Mouse (Mus musculus) liver, adult 2 months (tissue): ENCODE measurements around the gene Gm8947. TPM values are rescaled to one million over a fixed set of nuclear protein-coding genes. Genes with fewer than 3 reads are reported as not detected.
A peak's percentile ranks its signal among the peaks of the same experiment; 100 is the strongest.
"Not testable (repeated sequence)": the region's sequence is repeated elsewhere in the genome, so short reads cannot be mapped to it uniquely, and the experiment has no call there.

Experiments
- DNase-seq: peaks from one replicate; pipeline ENCODE4 v3.0.0-alpha.2; 2011; ENCODE audit warnings: low read depth, low spot score; ENCODE audit errors: extremely low read depth
- H3K27ac ChIP-seq: fragments of 200-500 bp; replicated peaks from 2 replicates; pipeline ENCODE4 v1.5.1; 2012; ENCODE audit warnings: low read depth, mild to moderate bottlenecking, control low read depth, inconsistent platforms, low read length; ENCODE audit not compliant: insufficient read depth
- H3K27me3 ChIP-seq: fragments of 200-500 bp; 2 replicates; pipeline ENCODE4 v1.6.1; 2012; ENCODE audit warnings: mild to moderate bottlenecking, moderate library complexity, low read length, inconsistent platforms; ENCODE audit not compliant: control insufficient read depth, insufficient read depth
- H3K36me3 ChIP-seq: fragments of 200-500 bp; 2 replicates; pipeline ENCODE4 v1.6.1; 2012; ENCODE audit warnings: low read length, inconsistent platforms; ENCODE audit not compliant: control insufficient read depth, insufficient read depth
- H3K4me1 ChIP-seq: fragments of 200-500 bp; 2 replicates; pipeline ENCODE4 v1.6.1; 2011; ENCODE audit warnings: low read length; ENCODE audit not compliant: control insufficient read depth, insufficient read depth
- H3K4me3 ChIP-seq: fragments of 200-500 bp; 2 replicates; pipeline ENCODE4 v1.5.1; 2011; ENCODE audit warnings: low read depth, mild to moderate bottlenecking, control low read depth, low read length, moderate library complexity; ENCODE audit not compliant: insufficient read depth
- H3K79me2 ChIP-seq: fragments of 200-500 bp; 2 replicates; pipeline ENCODE4 v1.6.1; 2012; ENCODE audit warnings: inconsistent platforms, mild to moderate bottlenecking, low read length, moderate library complexity; ENCODE audit not compliant: control insufficient read depth, insufficient read depth
- H3K9ac ChIP-seq: fragments of 200-500 bp; 2 replicates; pipeline ENCODE4 v1.6.1; 2012; ENCODE audit warnings: low read depth, mild to moderate bottlenecking, control low read depth, inconsistent platforms, low read length
- CTCF ChIP-seq: fragments of 200-500 bp; IDR thresholded peaks from 2 replicates; pipeline ENCODE4 v1.5.1; 2011; ENCODE audit warnings: low read depth, low read length, control low read depth
- POLR2A ChIP-seq: fragments of 200-500 bp; IDR thresholded peaks from 2 replicates; pipeline ENCODE4 v1.6.1; 2011; ENCODE audit warnings: low read length, control low read depth; ENCODE audit not compliant: insufficient read depth; ENCODE audit errors: extremely low read depth
- WGBS: fragments of 180-500 bp; shearing (Covaris S2); methylation state at CpG from one replicate; pipeline ENCODE4 v1.1.7; 2018; 5-methylcytosine and 5-hydroxymethylcytosine counted together
- polyA plus RNA-seq: library from polyadenylated mRNA; depleted of rRNA; stranded (reverse); fragments of >200 nt; gene quantifications from 2 replicates; pipeline ENCODE4 v1.2.3, GENCODE M21; 2012
- total RNA-seq: library from RNA; depleted of rRNA; stranded (reverse); fragments of >200 nt; gene quantifications from 2 replicates; pipeline ENCODE4 v1.2.3, GENCODE M21; 2014

Gm8947 gene
- total and polyA plus RNA-seq, 2 experiments, result not detected

- WGBS, result 37% methylated on average over 2 of the region's 2 CpGs
- DNase-seq, result peak; percentile 67
- Histone ChIP-seq H3K4me3 (no peak overlapping the region), H3K27ac (peak overlapping the region; percentile 57), H3K9ac (peak overlapping the region; percentile 26; the same call in 1 of the 2 replicates), H3K79me2 (no peaks in the 10 kb centered on the region), H3K4me1 (peaks cover 10% of the 10 kb centered on the region), H3K27me3 (no peaks in the 10 kb centered on the region), H3K36me3 (no peaks in the 10 kb centered on the region)
- TF ChIP-seq CTCF, result no peak
Observed at GRCm38 (mm10) chr1:151178505-151179083, 13.6 kb upstream of the Gm8947 start.

- Histone ChIP-seq H3K27ac (no peak overlapping the region), H3K4me1 (peaks cover 10% of the 10 kb centered on the region), H3K36me3 (no peaks in the 10 kb centered on the region), H3K79me2 (no peaks in the 10 kb centered on the region), H3K4me3 (no peak overlapping the region), H3K9ac (no peak overlapping the region), H3K27me3 (no peaks in the 10 kb centered on the region)
- TF ChIP-seq POLR2A (no peak), CTCF (no peak)
- no peak for DNase-seq
- WGBS, result 92% methylated on average over 2 of the region's 2 CpGs
Observed at GRCm38 (mm10) chr1:151180167-151180566, 12.0 kb upstream of the Gm8947 start.

GRCm38 (mm10) chr1:151182266-151182665, 9.9 kb upstream of the Gm8947 start, which contains the start of gene Gm47985:
Gene Gm47985 (plus strand): TSS chr1:151182537.
- WGBS, result 88% methylated on average over 1 of the region's 7 CpGs
- H3K36me3 ChIP-seq, H3K27me3 ChIP-seq, DNase-seq, H3K79me2 ChIP-seq, H3K4me3 ChIP-seq, H3K4me1 ChIP-seq, H3K27ac ChIP-seq, H3K9ac ChIP-seq: not testable (repeated sequence)

DNA sequence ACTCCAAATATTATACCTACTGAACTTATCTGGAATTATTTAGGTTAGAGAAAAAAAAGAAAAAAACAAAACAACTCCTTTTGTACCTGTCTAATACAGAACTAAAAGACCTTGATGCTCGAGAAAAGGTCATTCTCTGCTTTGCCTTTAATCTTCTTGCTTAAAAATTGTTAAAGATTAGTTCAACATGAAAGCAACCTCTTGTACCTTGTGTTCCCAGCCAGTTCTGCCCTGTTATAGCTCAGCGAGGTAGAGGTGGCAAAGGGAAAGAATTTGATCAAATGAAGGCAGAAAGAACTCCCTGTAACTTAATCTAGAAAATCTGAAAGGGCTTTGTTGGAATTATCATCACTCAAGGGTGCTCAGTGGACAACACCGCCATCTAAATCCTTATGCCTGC, 6.0 kb upstream of the Gm8947 start:
- H3K4me3 ChIP-seq, H3K27me3 ChIP-seq, DNase-seq, H3K4me1 ChIP-seq, H3K9ac ChIP-seq, H3K27ac ChIP-seq, H3K79me2 ChIP-seq, H3K36me3 ChIP-seq: not testable (repeated sequence)
- WGBS, result 74% methylated on average over 3 of the region's 3 CpGs

- WGBS, result 86% methylated on average over 4 of the region's 4 CpGs
- not testable (repeated sequence) for H3K9ac ChIP-seq, H3K27me3 ChIP-seq, H3K79me2 ChIP-seq, H3K4me1 ChIP-seq, H3K36me3 ChIP-seq, H3K27ac ChIP-seq, H3K4me3 ChIP-seq, DNase-seq
Observed at GRCm38 (mm10) chr1:151186879-151187424, 5.2 kb upstream of the Gm8947 start.

- H3K9ac ChIP-seq, result no peak overlapping the region
- no peaks in the 10 kb centered on the region for H3K27me3 ChIP-seq
- H3K4me3 ChIP-seq, result no peak overlapping the region
- no peaks in the 10 kb centered on the region for H3K4me1 ChIP-seq
- H3K79me2 ChIP-seq, result no peaks in the 10 kb centered on the region
- DNase-seq, result no peak
- no peak overlapping the region for H3K27ac ChIP-seq
- no peaks in the 10 kb centered on the region for H3K36me3 ChIP-seq
- TF ChIP-seq POLR2A (no peak), CTCF (no peak)
- WGBS, result 86% methylated on average over 4 of the region's 4 CpGs
Observed at GRCm38 (mm10) chr1:151188469-151188868, 3.7 kb upstream of the Gm8947 start.

DNA sequence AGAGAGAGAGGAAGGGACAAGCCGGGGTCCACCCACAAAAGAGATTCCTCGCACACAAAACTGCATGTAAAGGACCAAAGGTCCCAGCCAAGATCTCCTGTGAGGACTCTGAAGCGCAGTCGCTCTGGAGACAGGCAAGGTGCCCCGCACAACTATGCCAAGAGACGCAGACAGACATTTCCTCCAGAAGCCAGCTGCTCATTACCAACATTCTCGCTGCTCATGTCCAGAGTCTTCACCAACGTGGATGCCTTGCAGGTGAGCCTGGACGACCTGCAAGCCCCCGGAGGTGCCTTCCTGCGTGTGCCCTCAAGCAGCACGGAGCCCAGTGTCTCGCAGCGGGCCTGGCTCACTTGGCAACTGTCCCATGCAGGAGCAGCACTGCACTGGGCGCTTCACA, 563 bp downstream of the Gm8947 start:
- not testable (repeated sequence) for H3K27me3 ChIP-seq, H3K4me1 ChIP-seq, H3K4me3 ChIP-seq, H3K79me2 ChIP-seq, H3K36me3 ChIP-seq, H3K27ac ChIP-seq, DNase-seq, H3K9ac ChIP-seq
- 98% methylated on average over 15 of the region's 15 CpGs for WGBS

DNA sequence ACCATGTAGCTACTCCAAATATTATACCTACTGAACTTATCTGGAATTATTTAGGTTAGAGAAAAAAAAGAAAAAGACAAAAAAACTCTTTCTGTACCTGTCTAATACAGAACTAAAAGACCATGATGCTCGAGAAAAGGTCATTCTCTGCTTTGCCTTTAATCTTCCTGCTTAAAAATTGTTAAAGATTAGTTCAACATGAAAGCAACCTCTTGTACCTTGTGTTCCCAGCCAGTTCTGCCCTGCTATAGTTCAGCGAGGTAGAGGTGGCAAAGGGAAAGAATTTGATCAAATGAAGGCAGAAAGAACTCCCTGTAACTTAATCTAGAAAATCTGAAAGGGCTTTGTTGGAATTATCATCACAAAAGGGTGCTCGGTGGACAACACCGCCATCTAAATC, 3.8 kb downstream of the Gm8947 start:
- H3K9ac ChIP-seq, H3K27me3 ChIP-seq, H3K79me2 ChIP-seq, DNase-seq, H3K36me3 ChIP-seq, H3K4me3 ChIP-seq, H3K4me1 ChIP-seq, H3K27ac ChIP-seq: not testable (repeated sequence)
- WGBS, result 78% methylated on average over 4 of the region's 4 CpGs

DNA sequence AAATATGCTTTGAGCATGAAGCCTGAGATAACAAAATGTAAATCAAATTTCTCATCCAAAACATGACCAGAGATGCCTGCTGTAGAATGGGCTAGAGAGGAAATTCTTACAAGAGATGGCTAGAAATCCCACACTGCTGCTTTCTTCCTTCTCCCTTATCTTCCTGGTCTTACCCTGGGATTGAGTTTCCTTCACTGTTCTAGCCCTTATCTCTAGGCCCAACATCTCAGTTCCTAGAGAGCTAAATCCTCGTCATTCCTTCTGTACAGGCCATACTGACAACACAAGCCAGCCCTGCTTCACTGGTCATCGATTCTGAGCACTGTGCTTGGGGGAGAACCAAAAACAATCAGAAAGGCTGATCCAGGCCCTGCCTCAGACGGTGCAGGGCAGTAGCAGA, 4.5 kb downstream of the Gm8947 start:
- H3K4me3 ChIP-seq, H3K36me3 ChIP-seq, H3K9ac ChIP-seq, H3K27ac ChIP-seq, DNase-seq, H3K79me2 ChIP-seq, H3K4me1 ChIP-seq, H3K27me3 ChIP-seq: not testable (repeated sequence)
- 80% methylated on average over 3 of the region's 3 CpGs for WGBS
